Mouse (Mus musculus): ENCODE measurements around the gene Maml3.

The Maml3 gene

GRCm38 (mm10) chr3:52046027-52046700, 58.7 kb downstream of the Maml3 start:
- DNase-seq (ENCODE audit: low spot score in 2 of 2): peak; percentile 71 to 72

GRCm38 (mm10) chr3:52045221-52045641, 59.6 kb downstream of the Maml3 start:
- DNase-seq (ENCODE audit: low spot score in 2 of 2): no peak

- no peak for DNase-seq (ENCODE audit: low spot score in 2 of 2)
Observed at GRCm38 (mm10) chr3:52044651-52045050, 60.2 kb downstream of the Maml3 start.

DNA sequence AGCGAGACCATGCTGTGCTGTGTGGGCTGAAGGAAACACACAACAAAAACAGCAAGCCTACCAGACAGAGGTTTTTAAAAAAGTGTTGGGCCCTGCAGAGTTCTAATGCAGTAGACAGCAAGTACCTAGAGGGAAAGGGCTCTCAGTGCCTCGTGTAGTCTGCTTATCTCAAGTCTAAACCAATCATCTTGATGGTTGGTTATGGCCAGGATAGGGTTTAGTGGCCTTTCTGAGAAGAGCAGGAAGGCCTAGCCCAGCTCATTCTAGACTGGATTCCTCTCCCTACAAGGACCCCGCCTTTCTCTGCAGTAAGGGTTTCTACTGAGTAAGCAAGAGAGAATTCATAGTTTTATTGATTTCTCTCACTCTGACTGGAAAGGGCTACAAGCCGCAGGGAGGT, 61.0 kb downstream of the Maml3 start:
- DNase-seq (ENCODE audit: low spot score in 2 of 2): no peak

- no peak for DNase-seq (ENCODE audit: low spot score in 2 of 2)
Observed at GRCm38 (mm10) chr3:52042680-52043079, 62.2 kb downstream of the Maml3 start.

DNA sequence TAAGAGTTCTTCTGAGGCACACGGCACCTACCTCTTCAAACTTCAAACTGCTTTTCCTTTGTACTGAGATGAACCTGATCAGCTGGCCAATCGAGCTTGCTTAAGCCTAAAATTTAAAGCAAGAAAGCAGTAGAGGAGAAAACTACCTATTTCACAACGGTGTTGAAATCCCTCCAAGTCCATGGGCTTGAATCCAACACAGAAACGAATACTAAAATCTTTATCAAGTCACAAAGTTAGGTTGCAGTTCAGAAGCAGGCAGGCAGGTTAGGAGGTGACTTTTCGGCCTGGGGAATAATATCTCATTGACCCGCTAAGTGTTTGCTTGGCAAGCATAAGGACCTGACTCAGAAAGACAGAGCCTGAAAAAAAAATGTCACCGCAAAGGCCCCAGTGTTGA, 64.9 kb downstream of the Maml3 start:
- DNase-seq (ENCODE audit: low spot score in 2 of 2): no peak

- no peak for DNase-seq (ENCODE audit: low spot score in 2 of 2)
Observed at GRCm38 (mm10) chr3:52037260-52037659, 67.6 kb downstream of the Maml3 start.

GRCm38 (mm10) chr3:52035404-52035803, 69.5 kb downstream of the Maml3 start:
- DNase-seq (ENCODE audit: low spot score in 2 of 2): no peak

DNA sequence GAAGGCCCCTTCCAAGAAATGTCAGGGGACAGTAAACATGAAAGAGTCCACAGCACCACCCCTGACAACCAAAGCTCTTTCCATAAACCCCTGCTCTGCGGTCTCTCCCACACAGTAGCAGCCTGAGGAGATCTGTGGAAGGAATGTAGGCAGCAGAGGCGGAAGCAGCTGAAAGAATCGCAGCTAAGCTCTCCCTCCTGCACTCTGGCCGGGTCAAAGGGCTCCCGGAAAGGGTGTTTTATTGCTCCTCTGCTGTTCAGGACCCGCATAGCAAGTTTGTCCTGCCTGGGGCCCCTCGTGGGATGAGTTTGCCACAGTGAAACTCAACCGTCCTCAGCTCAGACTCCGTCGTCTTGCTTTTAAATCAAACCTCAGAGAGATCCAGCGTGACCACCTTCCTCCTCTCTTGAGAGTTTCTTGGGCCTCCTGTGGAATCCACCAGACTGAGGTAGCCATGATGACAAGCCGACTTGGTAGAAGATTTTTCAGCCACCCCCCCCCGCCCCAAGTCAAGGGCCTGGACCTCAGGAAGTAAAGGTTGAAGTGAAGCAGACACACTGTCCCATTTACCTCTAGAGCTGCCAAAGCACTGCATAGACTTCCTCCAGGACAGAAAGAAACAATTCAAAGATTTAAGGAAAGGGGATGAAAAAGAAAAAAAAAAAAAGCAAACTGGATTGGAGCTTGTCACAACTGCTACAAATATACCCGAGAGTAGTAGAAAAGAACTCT, 70.9 kb downstream of the Maml3 start:
- peak; percentile 37 to 48 for DNase-seq (ENCODE audit: low spot score in 2 of 2)

GRCm38 (mm10) chr3:52031327-52031726, 73.5 kb downstream of the Maml3 start:
- DNase-seq (ENCODE audit: low spot score in 2 of 2): no peak

DNA sequence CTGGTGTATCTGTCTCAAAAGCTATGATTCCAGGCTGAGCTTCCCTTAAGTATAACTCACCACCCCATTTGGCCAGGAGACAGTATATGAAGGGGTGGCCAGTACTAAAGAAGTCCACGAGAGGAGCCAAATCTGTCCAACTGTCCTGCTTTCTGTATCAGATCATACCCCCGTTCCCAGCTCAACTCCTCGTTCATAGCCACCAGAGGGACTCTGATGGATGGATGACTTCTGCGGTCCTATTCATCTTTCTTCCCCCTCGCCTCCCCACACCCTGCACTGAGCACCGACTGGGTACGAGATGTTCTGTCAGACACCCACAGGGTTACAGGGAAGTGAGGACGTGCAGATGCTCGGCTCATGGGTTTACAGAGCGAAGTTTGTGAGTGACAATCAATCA, 74.8 kb downstream of the Maml3 start:
- no peak for DNase-seq (ENCODE audit: low spot score in 2 of 2)

DNA sequence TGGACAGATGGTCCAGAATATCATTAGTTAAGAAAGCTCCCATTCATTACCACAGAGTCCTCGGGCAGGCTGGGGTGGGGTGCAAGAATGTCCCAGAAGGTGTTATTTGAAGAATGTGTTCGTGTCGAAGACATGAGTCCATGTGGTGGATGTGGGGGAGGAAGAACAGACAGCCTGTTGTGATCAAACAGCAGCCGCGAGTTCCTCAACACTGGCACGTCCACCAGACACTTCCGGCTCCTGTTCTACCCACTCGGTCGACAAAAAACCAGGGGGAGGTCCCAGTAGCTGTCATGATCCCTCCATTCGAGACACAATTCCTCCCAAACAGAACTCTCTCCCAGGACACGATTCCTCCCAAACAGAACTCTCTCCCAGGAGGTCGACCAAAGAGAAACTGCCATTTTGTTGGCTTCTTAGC, 75.2 kb downstream of the Maml3 start:
- DNase-seq (ENCODE audit: low spot score in 2 of 2): no peak

GRCm38 (mm10) chr3:52027972-52028371, 76.9 kb downstream of the Maml3 start:
- DNase-seq (ENCODE audit: low spot score in 2 of 2): peak in 1 of 2 experiments; percentile 37

DNA sequence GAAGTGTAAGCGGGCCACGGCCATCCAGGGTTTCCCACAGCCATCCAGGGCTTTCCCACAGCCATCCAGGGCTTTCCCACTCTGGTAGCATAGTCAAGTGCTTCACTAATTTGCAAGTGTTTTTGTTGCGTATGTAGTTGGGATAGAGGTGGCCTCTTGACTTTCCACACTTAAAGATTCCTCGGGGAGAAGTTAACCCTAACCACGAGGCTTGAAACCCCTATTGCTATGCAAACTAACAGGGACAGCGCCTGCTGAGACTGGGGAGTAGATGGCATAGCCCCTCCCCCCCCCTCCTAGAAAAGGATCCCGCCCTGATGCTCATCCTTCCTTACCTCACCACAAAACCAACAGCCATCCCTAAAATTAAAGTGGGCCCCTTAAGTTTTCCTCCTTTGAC, 82.4 kb downstream of the Maml3 start:
- DNase-seq (ENCODE audit: low spot score in 2 of 2): no peak

- DNase-seq (ENCODE audit: low spot score in 2 of 2): no peak
Observed at GRCm38 (mm10) chr3:52018103-52018439, 86.8 kb downstream of the Maml3 start.

GRCm38 (mm10) chr3:52017439-52018102, 87.3 kb downstream of the Maml3 start:
- DNase-seq (ENCODE audit: low spot score in 2 of 2): no peak

DNA sequence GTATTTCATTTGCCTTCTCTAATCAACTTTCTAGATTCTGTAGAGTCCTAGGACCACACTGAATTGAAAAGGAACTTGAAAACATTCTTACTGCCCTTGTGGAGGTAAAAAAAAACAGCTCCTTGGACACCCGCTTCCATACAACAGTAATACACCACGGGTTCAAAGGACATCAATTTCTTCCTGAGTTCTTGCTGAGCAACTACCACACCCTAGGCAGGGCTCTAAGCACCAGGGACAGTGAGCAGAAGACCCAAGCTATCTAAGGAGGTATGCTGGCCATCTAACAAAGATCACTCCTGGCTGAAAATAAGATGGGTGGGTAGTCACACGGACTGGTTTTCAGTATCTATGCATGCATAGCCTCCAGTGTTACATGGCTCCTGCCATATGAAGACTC, 88.7 kb downstream of the Maml3 start:
- DNase-seq (ENCODE audit: low spot score in 2 of 2): no peak

DNA sequence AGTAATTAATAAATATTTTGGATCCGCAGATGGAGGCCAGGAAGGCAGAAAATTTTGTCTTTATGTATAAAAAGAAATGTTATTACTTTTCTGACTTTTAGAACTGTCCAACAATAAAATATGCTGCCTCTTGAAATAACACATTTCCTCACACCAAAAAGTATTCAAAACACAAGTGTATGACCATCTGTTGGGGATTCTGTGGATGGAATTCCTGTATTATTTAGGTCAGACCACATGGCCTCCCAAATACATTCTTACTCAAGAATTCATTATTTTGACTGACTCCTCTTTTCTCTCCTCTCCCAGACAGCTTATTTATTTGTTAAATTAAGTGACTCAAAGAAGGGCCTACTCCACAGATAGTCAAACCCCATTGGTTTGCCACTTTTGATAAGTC, 89.3 kb downstream of the Maml3 start:
- DNase-seq (ENCODE audit: low spot score in 2 of 2): no peak

GRCm38 (mm10) chr3:52011032-52011710, 93.7 kb downstream of the Maml3 start:
- no peak for DNase-seq (ENCODE audit: low spot score in 2 of 2)

GRCm38 (mm10) chr3:52009321-52009720, 95.6 kb downstream of the Maml3 start:
- no peak for DNase-seq (ENCODE audit: low spot score in 2 of 2)

GRCm38 (mm10) chr3:52007602-52008252, 97.1 kb downstream of the Maml3 start:
- peak in 1 of 2 experiments; percentile 11 for DNase-seq (ENCODE audit: low spot score in 2 of 2)
